Mouse (Mus musculus) T-helper 17 cell (primary cell): ENCODE data around the gene Eid2b.

Experiments used
- in situ Hi-C, 2 experiments: fragments of 300-600 bp; cut with MboI, MseI; formaldehyde crosslinking; loops; 1 replicate in 1 of 2; 2 replicates in 1 of 2; pipeline ENCODE4 v1.15.1; 2025; ENCODE audit warnings: high pct_unique_total_duplicates in 2 of 2

The Eid2b gene

DNA sequence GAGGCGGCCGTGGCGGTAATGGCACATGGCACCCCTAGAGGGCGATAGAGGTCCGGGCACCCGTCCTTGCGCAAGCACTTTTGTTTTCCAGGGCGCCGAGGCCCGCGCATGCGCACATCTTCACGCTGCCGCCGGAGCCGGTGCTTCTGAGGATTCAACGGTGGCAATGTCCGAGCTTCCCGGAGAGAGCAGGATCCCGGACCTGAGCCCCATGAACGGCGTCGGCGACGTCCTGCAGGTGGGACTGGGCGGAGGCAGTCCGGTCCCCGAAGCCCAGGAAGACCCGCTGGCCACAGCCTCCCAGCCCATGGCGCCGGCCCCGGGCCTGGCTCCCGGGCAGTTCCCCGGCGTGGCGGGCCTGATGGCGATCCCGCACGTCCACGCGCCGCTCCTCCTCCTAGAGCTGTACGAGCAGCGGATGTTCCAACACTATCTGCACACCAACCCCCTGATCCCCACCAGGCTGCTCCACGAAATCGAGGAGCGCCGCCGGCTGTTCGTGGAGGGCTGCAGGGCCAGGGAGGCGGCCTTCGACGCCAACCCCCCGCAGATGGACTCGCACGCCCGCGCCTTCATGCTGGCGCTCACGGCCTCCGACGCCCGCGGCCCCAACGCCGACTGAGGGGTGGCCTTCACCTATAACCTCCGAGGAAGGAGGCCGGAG, at the start of gene Eid2b:
Gene Eid2b (plus strand): TSS at position 125 of the 664 bp plus-strand sequence.
- in situ Hi-C loops: loop anchor here in 1 of 2 experiments (10.0 kb wide), 1 partner anchor 1057 kb away; no protein-coding TSS in a partner anchor

DNA sequence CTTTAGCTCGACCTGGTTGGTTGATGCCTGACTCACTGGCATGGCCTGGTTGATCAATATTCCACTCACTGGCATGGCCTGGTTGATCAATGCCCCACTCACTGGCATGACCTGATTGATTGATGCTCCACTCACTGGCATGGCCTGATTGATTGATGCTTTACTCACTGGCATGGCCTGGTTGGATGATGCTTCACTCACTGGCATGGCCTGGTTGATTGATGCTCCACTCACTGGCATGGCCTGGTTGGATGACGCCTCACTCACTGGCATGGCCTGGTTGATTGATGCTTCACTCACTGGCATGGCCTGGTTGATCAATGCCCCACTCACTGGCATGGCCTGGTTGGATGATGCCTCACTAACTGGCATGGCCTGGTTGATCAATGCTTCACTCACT, 33.6 kb upstream of the Eid2b start:
- in situ Hi-C loops: loop anchor here in 1 of 2 experiments (10.0 kb wide), 1 partner anchor 169 kb away; the partner anchor contains the start of gene Fcgbp

DNA sequence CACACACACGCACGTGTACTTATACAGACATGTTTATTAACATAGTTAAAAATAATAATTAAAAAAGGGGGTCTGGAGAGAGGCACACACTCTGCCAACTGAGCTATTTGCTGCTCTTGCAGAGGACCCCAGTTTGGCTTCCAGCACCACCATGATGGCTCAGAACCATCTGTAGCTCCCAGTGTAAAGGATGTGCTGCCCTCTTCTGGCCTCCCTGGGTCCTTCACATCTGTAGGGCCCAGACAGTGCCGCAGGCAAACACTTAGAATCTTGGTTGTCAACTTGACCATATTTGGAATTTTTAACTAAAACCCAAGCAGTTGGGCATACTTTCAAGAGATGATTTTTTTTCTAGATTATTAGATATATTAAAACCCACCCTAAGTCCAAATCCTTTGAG, 28.6 kb upstream of the Eid2b start:
- in situ Hi-C loops: loop anchor here in 1 of 2 experiments (10.0 kb wide), 1 partner anchor 174 kb away; the partner anchor contains the start of gene Fcgbp

DNA sequence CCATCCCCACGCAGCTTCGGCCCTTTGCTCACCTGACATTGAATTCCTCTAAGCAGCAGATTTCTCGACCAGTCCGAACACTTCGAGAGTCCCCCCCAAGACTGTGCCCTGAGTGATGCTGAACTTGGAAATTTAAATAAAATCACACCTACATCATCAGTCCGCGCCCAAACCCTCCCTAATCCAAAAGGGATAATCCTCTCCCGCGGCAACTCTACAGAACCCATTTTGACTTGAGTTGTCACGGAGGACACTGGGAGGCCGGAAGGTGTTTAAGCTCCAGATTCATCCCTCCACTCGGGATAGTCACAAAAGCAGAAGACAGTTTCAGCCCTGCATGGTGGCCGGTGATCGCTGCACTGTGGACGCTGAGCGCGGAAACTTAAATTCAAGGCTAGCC, 25.6 kb upstream of the Eid2b start:
- in situ Hi-C loops: no loop called here

DNA sequence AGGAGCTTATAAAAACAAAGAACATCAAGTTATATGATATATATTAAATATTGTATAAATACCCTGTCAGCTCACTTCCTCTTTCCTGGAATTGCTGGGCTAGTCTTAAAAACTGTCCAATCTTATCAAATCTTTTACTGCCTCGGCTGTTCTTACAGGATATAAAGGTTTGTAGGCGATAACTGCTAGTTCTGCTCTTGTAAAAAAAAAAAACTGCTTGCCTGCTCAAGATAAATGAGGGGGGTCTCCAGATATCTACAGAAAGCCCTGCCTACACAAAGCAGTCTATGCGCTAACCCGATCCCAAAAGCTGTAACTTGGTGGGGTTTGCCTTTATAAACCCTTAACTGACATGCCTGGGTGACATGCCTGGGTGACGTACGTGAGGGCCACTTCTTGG, 22.9 kb upstream of the Eid2b start:
- in situ Hi-C loops: no loop called here

DNA sequence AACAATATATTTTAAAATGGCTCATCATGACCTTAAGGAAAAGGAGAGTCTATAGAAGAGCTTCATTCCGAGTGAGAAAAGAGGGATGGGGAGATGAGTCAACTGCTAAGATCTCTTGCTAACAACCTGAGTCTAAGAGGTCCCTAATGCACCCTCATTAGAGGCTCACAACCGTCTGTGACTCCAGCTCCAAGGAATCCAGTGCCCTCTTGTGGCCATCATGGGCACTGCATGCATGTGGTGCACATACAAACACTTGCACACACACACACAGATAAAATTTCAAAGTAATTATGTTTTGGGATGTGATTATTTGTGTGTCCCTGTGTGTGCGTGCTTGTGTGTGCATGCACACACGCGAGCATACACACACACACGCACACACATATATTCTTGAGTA, 22.1 kb upstream of the Eid2b start:
- in situ Hi-C loops: no loop called here

DNA sequence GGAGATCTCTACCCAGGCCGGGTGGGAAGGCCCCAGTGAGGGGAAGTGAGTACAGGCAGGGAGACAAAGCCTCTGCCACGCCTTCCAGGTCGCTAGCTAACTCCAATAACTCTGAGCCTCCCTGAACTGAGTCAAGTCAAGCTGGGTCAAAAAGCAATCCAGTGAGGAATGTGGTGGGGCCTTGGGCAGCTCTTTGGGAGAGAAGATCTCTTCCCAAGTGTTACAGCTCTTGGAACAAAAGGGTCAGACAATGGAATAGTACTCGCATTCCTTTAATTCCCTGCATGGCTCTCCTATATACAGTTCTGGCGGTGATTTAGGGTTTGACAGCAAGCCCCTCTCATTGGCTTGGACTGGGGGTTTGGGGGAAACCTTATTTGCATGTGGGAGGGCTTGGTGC, 14.7 kb upstream of the Eid2b start:
- in situ Hi-C loops: no loop called here

DNA sequence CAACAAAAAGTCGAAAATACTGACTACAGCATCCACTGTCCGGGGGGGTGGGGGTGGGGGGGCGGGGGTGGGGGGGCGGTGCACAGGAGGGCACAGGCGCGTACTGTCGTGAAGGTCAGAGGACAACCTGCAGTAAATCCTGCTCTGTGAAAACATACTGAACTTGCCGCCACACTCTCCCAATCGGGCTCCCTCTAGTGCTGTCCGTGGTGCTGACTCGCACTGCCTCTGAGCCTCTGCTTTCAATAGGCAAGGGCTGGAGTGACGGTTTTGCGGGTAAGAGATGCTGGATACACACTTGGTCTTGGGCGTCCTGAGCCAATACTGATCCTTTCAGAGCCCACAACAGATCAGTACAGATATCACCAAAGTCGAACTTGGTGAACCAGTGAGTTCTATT, 13.8 kb upstream of the Eid2b start:
- in situ Hi-C loops: no loop called here

DNA sequence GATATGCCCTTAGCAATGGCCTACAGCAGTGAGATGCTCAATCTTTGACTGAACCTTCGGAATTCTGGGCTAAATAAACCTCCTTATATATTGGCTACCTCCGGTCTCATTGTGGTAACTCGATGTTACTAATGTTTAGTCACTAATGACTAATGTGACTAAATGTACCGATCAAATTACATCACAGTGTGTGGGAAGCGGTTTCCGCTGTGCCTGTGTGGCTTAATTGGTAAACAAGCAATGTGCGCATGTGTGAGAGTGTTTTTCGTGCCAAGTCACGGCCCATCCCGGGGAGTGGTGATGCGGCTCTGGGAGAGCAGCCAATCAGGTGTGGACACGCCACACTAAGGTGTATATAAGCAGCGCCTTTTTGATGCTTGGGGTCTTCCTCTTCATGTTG, 12.1 kb upstream of the Eid2b start:
- in situ Hi-C loops: no loop called here

DNA sequence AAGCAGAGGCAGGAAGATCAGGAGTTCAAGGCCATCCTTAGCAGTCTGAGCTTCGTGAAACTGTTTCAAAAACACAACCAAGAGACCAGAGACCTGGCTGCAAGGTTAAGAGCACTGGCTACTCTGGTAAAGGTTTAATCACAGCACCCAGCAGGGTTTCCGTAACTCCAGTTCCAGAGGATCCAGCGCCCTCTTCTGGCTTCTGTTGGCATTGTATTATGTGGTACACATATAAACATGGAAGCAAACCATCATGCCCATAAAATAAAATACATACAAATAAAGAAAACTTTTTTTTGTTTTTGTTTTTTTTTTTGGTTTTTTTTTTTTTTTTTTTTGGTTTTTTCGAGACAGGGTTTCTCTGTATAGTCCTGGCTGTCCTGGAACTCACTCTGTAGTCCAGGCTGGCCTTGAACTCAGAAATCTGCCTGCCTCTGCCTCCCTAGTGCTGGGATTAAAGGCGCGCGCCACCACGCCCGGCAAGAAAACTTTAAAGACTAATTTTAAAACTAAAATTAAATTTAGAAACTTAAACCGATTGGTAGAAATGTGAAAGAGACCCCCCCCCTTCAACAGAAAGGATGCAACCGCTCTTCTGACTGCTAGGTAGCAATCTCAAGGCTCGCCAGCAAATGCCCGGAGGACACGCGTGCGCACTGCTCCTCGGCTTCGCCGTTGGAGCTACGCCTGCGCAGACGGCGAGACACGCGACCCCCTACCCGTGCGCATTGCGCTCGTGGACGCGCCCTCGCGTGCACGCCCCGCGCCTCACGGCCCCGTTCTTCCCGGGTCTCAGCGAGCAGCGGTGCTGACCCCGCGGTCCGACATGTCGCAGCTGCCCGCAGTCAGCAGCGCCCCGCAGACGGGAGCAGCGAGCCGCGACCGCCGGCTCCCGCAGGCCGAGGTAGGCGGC, 10.2 kb upstream of the Eid2b start, which contains the start of gene Eid2:
Gene Eid2 (plus strand): TSS at position 753 of the 913 bp plus-strand sequence.
- in situ Hi-C loops: no loop called here

DNA sequence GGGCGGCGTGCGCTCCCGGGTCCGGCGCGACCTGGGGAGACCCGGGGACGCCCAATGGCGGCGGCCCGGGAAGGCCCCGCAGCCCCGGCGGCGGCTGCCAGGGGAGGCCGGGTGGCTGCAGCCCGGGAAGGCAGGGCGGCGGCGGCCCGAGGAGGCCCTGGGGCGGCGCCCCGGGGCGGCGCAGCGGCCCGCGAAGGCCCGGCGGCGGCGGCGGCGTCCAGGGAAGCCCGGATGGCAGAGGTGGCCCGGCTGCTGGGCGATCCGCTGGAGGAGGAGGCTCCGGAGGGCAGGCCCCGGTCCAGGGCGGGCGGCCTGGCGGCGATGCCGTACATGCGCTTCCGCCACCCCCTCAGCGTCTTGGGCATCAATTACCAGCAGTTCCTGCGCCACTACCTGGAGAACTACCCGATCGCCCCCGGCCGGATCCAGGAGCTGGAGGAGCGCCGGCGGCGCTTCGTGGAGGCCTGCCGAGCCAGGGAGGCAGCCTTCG, 9.5 kb upstream of the Eid2b start:
- in situ Hi-C loops: no loop called here

DNA sequence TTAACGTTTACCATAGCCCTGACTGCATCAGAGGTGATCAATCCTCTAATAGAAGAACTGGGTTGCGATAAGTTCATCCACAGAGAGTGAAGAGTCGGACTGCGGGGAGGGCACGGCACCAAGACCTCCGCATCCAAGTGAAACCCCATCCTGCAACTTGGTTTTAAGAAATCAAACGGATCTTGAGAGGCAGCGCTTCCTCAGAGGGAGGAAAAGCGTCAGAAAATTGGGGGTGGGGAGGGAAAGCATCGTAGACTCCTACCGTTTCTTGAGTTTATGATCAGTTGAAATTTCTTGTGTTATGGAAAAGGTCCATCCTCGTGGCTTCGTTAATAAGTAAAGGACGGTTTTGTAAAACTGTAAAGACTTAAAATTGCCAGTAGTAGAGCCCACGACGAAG, 9.0 kb upstream of the Eid2b start:
- in situ Hi-C loops: no loop called here

DNA sequence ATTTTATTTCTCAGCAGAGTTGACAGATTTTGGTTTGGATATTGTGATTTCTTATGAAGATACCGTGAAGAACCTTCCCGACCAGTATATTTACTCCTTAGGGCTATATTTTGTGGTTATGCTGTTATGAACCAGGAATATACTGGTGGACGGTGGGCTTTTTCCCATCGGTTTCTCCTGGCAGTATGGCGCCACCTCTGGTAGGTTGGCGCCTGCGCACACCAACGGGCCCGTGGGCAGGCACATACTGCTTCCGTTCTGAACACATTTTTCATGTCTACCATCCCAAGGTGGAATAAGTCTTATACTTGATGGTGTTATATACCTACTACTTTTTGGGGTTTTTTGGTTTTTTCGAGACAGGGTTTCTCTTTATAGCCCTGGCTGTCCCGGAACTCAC, 8.2 kb upstream of the Eid2b start:
- in situ Hi-C loops: no loop called here

DNA sequence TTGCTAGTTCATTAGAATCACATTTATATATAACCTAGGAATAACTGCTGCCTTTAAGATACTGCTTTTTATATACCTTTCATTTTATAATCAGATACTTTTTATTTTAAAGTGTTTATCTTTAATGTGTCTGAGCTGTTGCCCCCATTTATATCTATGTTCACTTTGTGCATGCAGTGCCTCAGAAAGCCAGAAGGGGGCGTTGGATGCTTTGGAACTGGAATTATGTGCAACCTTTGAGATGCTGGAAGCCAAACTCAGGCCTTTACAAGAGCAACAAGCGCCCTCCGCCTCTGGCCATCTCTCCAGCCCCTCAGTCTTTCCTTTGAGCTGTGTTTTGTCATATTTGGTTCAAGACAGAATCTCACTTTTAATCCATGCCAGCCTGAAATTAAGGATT, 5.8 kb upstream of the Eid2b start:
- in situ Hi-C loops: loop anchor here (5.0 to 10.0 kb wide), 2 partner anchors 59 to 1063 kb away; no protein-coding TSS in a partner anchor

DNA sequence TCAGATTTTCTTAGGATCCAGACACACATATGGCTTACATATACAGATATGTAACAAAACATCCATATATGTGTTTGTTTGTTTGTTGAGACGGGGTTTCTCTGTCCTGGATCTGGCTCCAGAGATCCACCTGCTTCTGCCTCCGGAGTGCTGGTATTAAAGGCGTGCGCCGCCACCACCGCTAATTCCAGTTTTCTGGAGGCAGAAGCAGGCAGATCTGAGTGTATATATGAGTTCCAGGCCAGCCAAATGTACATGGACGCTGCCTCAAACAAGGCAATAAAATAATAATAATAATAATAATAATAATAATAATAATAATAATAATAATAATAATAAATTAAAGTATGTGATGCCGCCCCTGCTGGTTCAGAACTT, 313 bp upstream of the Eid2b start:
- in situ Hi-C loops: loop anchor here in 1 of 2 experiments (10.0 kb wide), 1 partner anchor 1058 kb away; no protein-coding TSS in a partner anchor

DNA sequence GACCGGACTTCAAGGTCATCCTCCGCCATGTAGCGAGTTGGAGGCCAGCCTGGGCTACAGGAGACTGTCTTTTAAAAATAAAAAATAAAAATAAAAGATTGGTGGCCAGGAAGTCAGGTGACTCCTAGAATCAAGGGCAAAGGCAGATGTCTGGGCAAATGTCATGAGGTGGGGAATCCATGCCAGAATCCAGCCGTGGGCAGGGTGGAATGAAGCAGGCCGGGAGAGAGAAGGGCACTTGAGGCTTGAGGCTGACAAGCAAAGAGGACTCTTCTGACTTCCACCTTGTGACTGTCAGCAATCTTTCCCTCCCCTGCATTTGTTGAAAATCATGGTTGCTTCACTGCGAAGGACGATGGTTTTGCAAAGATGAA, 727 bp downstream of the Eid2b start:
- in situ Hi-C loops: loop anchor here in 1 of 2 experiments (10.0 kb wide), 1 partner anchor 1057 kb away; no protein-coding TSS in a partner anchor

DNA sequence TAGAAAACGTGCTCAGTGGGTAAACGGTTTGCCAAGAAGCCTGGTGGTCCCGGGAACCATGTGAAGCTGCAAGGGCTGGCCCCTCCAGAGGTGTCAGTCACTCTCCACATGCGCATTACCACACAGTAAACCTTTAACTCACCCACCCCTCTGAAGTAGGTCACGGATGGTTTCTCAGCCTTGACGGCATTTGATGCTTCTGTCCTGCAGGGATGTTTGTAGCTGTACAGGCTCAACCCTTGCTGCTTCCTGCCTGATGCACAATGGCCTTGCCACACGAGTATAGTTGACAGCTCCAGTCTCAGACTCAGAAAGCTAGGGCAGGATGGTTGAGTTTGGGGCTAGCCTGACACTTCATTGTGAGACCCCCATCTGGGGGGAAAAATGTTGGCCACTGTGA, 3.1 kb downstream of the Eid2b start:
- in situ Hi-C loops: no loop called here

DNA sequence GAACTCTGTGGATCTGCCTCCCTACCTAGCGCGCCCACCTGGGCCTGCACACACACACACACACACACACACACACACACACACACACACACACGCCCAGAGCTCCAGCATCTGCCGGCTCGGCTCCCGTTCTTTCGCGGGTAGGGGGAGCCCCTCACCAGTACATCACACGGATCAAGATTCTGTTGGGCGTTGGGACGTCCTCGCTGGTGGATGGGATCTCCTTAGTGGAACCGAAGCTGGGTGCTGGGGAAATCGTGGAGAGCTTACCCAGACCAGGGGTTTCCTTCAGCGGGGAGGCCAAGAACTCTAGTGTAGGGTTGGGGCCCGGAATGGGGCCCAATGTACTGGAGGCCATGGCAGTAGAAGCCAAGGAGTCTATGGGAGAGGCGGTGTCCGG, 12.6 kb downstream of the Eid2b start:
- in situ Hi-C loops: loop anchor here in 1 of 2 experiments (5.0 kb wide), 2 partner anchors 78 to 143 kb away; no protein-coding TSS in a partner anchor

DNA sequence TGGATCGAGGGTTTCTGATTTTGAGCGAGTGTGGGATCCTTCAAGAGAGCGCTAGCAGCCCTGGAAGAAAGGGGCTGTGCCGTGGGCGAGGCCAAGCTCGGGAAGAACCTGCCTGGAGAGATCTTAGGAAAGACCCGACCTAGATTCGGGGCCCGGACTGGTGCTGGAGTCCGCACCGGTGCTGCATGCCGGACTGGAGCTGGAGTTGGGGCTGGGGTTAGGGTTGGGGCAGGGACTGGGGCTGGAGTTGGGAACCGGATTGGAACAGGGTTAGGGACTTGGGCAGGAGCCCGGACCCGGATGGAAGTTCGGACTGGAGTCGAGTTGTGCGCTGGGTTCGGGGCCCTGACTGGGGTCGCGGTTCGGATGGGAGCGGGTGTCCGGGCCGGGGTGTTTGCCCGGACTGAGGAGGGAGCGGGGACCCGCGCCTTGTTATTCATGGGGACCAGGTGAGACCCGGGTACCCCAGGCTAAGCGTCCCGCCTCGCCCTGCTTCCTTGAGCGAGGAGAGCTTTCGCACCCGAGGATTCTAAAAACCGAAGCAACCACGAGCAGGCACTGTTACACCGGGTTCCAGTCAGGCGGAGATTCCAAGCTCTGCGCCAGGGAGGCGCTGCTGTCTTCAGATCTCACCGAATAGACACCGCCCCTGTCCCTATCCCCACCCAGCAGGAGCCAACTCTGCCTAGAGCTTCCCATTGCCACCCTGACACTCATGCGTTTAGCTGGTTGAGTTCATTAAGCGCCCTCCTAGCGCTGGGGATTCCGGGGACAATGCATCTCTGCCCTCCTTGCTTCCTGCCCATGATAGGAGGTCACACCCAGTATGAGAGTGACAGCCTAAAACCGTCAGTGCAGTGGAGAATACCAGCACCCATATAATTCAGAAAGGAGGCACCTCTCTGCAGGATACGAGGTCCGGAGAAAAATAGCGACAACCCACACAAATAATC, 13.4 kb downstream of the Eid2b start, which contains the start of gene Selenov:
Gene Selenov (minus strand): TSS at position 549 of the 953 bp plus-strand sequence.
- in situ Hi-C loops: loop anchor here in 1 of 2 experiments (5.0 kb wide), 2 partner anchors 79 to 144 kb away; no protein-coding TSS in a partner anchor

DNA sequence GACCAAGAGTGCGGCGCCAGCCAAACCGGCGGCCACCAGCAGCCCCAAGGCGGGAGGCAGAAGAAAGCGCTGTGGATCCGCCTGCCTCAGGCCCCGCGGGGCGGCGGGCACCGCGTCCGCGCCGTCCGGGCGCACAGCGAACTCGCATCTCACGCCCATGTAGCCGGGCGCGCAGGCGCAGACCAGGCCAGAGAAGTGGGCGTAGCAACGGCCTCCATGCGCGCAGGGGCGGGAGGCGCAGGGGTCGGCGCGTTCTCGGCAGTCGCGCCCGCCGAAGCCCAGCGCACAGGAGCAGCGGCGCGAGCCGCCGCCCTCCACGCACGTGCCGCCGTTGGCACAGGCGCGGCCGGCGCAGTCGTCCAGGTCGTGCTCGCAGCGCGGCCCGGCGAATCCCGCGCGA, 16.9 kb downstream of the Eid2b start:
- in situ Hi-C loops: loop anchor here in 1 of 2 experiments (5.0 kb wide), 2 partner anchors 82 to 147 kb away; no protein-coding TSS in a partner anchor
